Mouse (Mus musculus): ENCODE data around the gene Zfp622. TPM values are rescaled to one million over a fixed set of nuclear protein-coding genes. Genes with fewer than 3 reads are reported as not detected.
"Not testable (repeated sequence)": the region's sequence is repeated elsewhere in the genome, so short reads cannot be mapped to it uniquely, and the experiment has no call there.

Zfp622 gene
- polyA plus RNA-seq, 1 experiment: 70.8 TPM

- Histone ChIP-seq H3K4me3 (ENCODE audit: low read depth, low read length) (no peak overlapping the region), H3K4me1 (ENCODE audit: control insufficient read depth, insufficient read depth, low read length) (no peaks in the 10 kb centered on the region), H3K9ac (ENCODE audit: low read depth, poor library complexity, severe bottlenecking) (no peak overlapping the region), H3K27ac (ENCODE audit: insufficient read depth, low read length) (no peak overlapping the region), H3K9me3 (replicated peaks; ENCODE audit: control insufficient read depth, insufficient read depth, low read length, poor library complexity, severe bottlenecking) (no peaks in the 10 kb centered on the region), H3K27me3 (ENCODE audit: control insufficient read depth, insufficient read depth, low read length, poor library complexity, severe bottlenecking) (no peaks in the 10 kb centered on the region), H3K36me3 (ENCODE audit: control insufficient read depth, insufficient read depth, low read length, poor library complexity, severe bottlenecking) (no peaks in the 10 kb centered on the region)
- TF ChIP-seq EP300 (IDR thresholded peaks at IDR 0.05; ENCODE audit: insufficient read depth, low read depth, low read length) (no peak), CTCF (IDR thresholded peaks at IDR 0.05; ENCODE audit: low read depth, low read length) (no peak), POLR2A (IDR thresholded peaks at IDR 0.05; ENCODE audit: insufficient read depth, low read length) (no peak)
Measured at GRCm38 (mm10) chr15:25975810-25976209, 8.4 kb upstream of the Zfp622 start.

GRCm38 (mm10) chr15:25983614-25984013, 552 bp upstream of the Zfp622 start:
- H3K27ac ChIP-seq (ENCODE audit: insufficient read depth, low read length); H3K9me3 ChIP-seq (replicated peaks; ENCODE audit: control insufficient read depth, insufficient read depth, low read length, poor library complexity, severe bottlenecking); H3K27me3 ChIP-seq (ENCODE audit: control insufficient read depth, insufficient read depth, low read length, poor library complexity, severe bottlenecking); H3K4me1 ChIP-seq (ENCODE audit: control insufficient read depth, insufficient read depth, low read length): not testable (repeated sequence)
- Histone ChIP-seq H3K36me3 (ENCODE audit: control insufficient read depth, insufficient read depth, low read length, poor library complexity, severe bottlenecking) (peaks cover 19% of the 10 kb centered on the region), H3K4me3 (ENCODE audit: low read depth, low read length) (peak overlapping the region; percentile 96), H3K9ac (ENCODE audit: low read depth, poor library complexity, severe bottlenecking) (peak overlapping the region; percentile 65)

GRCm38 (mm10) chr15:25984734-25985492, 747 bp downstream of the Zfp622 start:
- H3K9me3 ChIP-seq (replicated peaks; ENCODE audit: control insufficient read depth, insufficient read depth, low read length, poor library complexity, severe bottlenecking): no peaks in the 10 kb centered on the region
- H3K36me3 ChIP-seq (ENCODE audit: control insufficient read depth, insufficient read depth, low read length, poor library complexity, severe bottlenecking): peaks cover 27% of the 10 kb centered on the region
- TF ChIP-seq POLR2A (IDR thresholded peaks at IDR 0.05; ENCODE audit: insufficient read depth, low read length) (no peak), EP300 (IDR thresholded peaks at IDR 0.05; ENCODE audit: insufficient read depth, low read depth, low read length) (no peak), CTCF (IDR thresholded peaks at IDR 0.05; ENCODE audit: low read depth, low read length) (no peak)
- no peaks in the 10 kb centered on the region for H3K27me3 ChIP-seq (ENCODE audit: control insufficient read depth, insufficient read depth, low read length, poor library complexity, severe bottlenecking)
- peak overlapping the region; percentile 83 for H3K4me3 ChIP-seq (ENCODE audit: low read depth, low read length)
- H3K4me1 ChIP-seq (ENCODE audit: control insufficient read depth, insufficient read depth, low read length): no peaks in the 10 kb centered on the region
- no peak overlapping the region for H3K27ac ChIP-seq (ENCODE audit: insufficient read depth, low read length)
- H3K9ac ChIP-seq (ENCODE audit: low read depth, poor library complexity, severe bottlenecking): peak overlapping the region; percentile 82

- TF ChIP-seq EP300 (IDR thresholded peaks at IDR 0.05; ENCODE audit: insufficient read depth, low read depth, low read length) (no peak), CTCF (IDR thresholded peaks at IDR 0.05; ENCODE audit: low read depth, low read length) (no peak), POLR2A (IDR thresholded peaks at IDR 0.05; ENCODE audit: insufficient read depth, low read length) (no peak)
- H3K9me3 ChIP-seq (replicated peaks; ENCODE audit: control insufficient read depth, insufficient read depth, low read length, poor library complexity, severe bottlenecking): no peaks in the 10 kb centered on the region
- H3K4me1 ChIP-seq (ENCODE audit: control insufficient read depth, insufficient read depth, low read length): no peaks in the 10 kb centered on the region
- H3K27ac ChIP-seq (ENCODE audit: insufficient read depth, low read length): no peak overlapping the region
- H3K27me3 ChIP-seq (ENCODE audit: control insufficient read depth, insufficient read depth, low read length, poor library complexity, severe bottlenecking): no peaks in the 10 kb centered on the region
- H3K4me3 ChIP-seq (ENCODE audit: low read depth, low read length): no peak overlapping the region
- peaks cover 58% of the 10 kb centered on the region for H3K36me3 ChIP-seq (ENCODE audit: control insufficient read depth, insufficient read depth, low read length, poor library complexity, severe bottlenecking)
- H3K9ac ChIP-seq (ENCODE audit: low read depth, poor library complexity, severe bottlenecking): no peak overlapping the region
Measured at GRCm38 (mm10) chr15:25992992-25993727, 9.0 kb downstream of the Zfp622 start.

GRCm38 (mm10) chr15:25995521-25995920, 11.4 kb downstream of the Zfp622 start:
- no peak overlapping the region for H3K4me3 ChIP-seq (ENCODE audit: low read depth, low read length)
- H3K27me3 ChIP-seq (ENCODE audit: control insufficient read depth, insufficient read depth, low read length, poor library complexity, severe bottlenecking): no peaks in the 10 kb centered on the region
- H3K9ac ChIP-seq (ENCODE audit: low read depth, poor library complexity, severe bottlenecking): no peak overlapping the region
- H3K36me3 ChIP-seq (ENCODE audit: control insufficient read depth, insufficient read depth, low read length, poor library complexity, severe bottlenecking): peaks cover 47% of the 10 kb centered on the region
- H3K27ac ChIP-seq (ENCODE audit: insufficient read depth, low read length): no peak overlapping the region
- H3K9me3 ChIP-seq (replicated peaks; ENCODE audit: control insufficient read depth, insufficient read depth, low read length, poor library complexity, severe bottlenecking): no peaks in the 10 kb centered on the region
- H3K4me1 ChIP-seq (ENCODE audit: control insufficient read depth, insufficient read depth, low read length): no peaks in the 10 kb centered on the region
- no peak for TF ChIP-seq CTCF (IDR thresholded peaks at IDR 0.05; ENCODE audit: low read depth, low read length)
- no peak for TF ChIP-seq POLR2A (IDR thresholded peaks at IDR 0.05; ENCODE audit: insufficient read depth, low read length)
- TF ChIP-seq EP300 (IDR thresholded peaks at IDR 0.05; ENCODE audit: insufficient read depth, low read depth, low read length): no peak

- H3K27ac ChIP-seq (ENCODE audit: insufficient read depth, low read length); H3K9ac ChIP-seq (ENCODE audit: low read depth, poor library complexity, severe bottlenecking): not testable (repeated sequence)
Measured at GRCm38 (mm10) chr15:25999545-25999944, 15.4 kb downstream of the Zfp622 start.

More at GRCm38 (mm10) chr15:25999545-25999944, 15.4 kb downstream of the Zfp622 start:
- H3K36me3 ChIP-seq (ENCODE audit: control insufficient read depth, insufficient read depth, low read length, poor library complexity, severe bottlenecking): peaks cover 20% of the 10 kb centered on the region
- not testable (repeated sequence) for H3K9me3 ChIP-seq (replicated peaks; ENCODE audit: control insufficient read depth, insufficient read depth, low read length, poor library complexity, severe bottlenecking); H3K4me1 ChIP-seq (ENCODE audit: control insufficient read depth, insufficient read depth, low read length); H3K4me3 ChIP-seq (ENCODE audit: low read depth, low read length); H3K27me3 ChIP-seq (ENCODE audit: control insufficient read depth, insufficient read depth, low read length, poor library complexity, severe bottlenecking)
